In the genomic region with DNA sequence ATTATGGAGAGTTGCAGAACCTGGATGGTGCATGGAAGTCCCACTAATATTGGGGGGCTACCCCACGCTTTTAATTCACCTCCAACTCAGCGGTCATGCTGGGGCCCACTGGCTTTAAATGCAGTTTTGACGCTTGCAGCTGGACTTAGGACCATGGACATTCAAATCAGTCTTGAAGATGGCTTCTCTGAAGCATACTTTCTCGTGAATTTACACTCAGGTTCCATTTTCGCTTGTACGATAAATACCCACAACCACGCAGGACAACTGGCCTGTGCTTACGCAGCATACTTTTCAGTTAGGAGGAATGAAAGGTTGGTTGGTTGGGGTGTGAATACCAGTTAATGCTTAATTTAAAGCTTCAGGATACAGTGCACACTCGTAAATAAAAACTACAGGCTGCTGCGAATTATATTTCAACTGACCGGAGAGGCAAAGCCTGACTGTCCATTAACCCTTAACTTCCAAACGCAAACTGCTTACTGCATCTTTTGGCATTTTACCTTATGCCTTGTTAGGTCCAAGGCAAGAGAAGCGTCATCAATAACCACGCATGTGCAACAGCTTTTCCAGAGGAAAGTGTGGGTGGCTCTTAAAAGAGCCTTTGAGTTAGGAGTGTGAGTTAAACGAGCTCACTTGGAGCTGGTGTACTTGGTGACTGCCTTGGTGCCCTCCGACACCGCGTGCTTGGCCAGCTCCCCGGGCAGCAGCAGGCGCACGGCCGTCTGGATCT, we compare ENCODE assay signal across 8 mouse cellular contexts. TPM values are rescaled to one million over a fixed set of nuclear protein-coding genes. Genes with fewer than 3 reads are reported as not detected.
DNase-seq lines count a peak whose midpoint lies in the region; ATAC-seq lines count a peak whose summit lies in the region.

No protein-coding gene starts in this region.

- H3K9me3 ChIP-seq in forebrain, embryonic 11.5 days (ENCODE audit: control insufficient read depth, low read length): no peaks in the 10 kb centered on the region
- no peaks in the 10 kb centered on the region for H3K9me3 ChIP-seq in limb, embryonic 13.5 days
- H3K9me3 ChIP-seq in neural tube, embryonic 13.5 days: no peaks in the 10 kb centered on the region

- H3K27me3 ChIP-seq in forebrain, embryonic 11.5 days (ENCODE audit: control insufficient read depth, insufficient read depth, low read length): no peaks in the 10 kb centered on the region
- no peaks in the 10 kb centered on the region for H3K27me3 ChIP-seq in limb, embryonic 13.5 days
- no peaks in the 10 kb centered on the region for H3K27me3 ChIP-seq in neural tube, embryonic 13.5 days

- no peak for ATAC-seq in forebrain, embryonic 11.5 days (replicated peaks; ENCODE audit: low FRiP score)
- no peak for ATAC-seq in limb, embryonic 13.5 days (ENCODE audit: low FRiP score, low read depth)
- peak; percentile 8; the same call in 1 of the 2 replicates for ATAC-seq in neural tube, embryonic 13.5 days (ENCODE audit: low read depth)
- no peak for ATAC-seq in cerebellum, adult (ENCODE audit: insufficient number of reproducible peaks, low FRiP score, low TSS enrichment)

- H3K27ac ChIP-seq in forebrain, embryonic 11.5 days (ENCODE audit: low read depth, low read length): peak overlapping the region; percentile 98
- peak overlapping the region; percentile 90 for H3K27ac ChIP-seq in limb, embryonic 13.5 days
- H3K27ac ChIP-seq in neural tube, embryonic 13.5 days (replicated peaks): peak overlapping the region; percentile 90

- DNase-seq in right cerebral cortex, adult 18-20 months: peak; percentile 22
- no peak for DNase-seq in right cerebral cortex, postnatal 4 days
- DNase-seq in brain, adult 2 months (ENCODE audit: low read depth, low spot score): peak; percentile 74
- DNase-seq in forebrain, embryonic 11.5 days (ENCODE audit: low spot score): peak; percentile 66
- no peak for DNase-seq in kidney, adult 9 months

- no peaks in the 10 kb centered on the region for H3K36me3 ChIP-seq in forebrain, embryonic 11.5 days (ENCODE audit: control insufficient read depth, insufficient read depth, low read length)
- no peaks in the 10 kb centered on the region for H3K36me3 ChIP-seq in limb, embryonic 13.5 days
- H3K36me3 ChIP-seq in neural tube, embryonic 13.5 days: no peaks in the 10 kb centered on the region

- H3K9ac ChIP-seq in forebrain, embryonic 11.5 days (ENCODE audit: low read length): peak overlapping the region; percentile 78
- peak overlapping the region; percentile 72 for H3K9ac ChIP-seq in limb, embryonic 13.5 days
- peak overlapping the region; percentile 64 for H3K9ac ChIP-seq in neural tube, embryonic 13.5 days

- H3K4me1 ChIP-seq in forebrain, embryonic 11.5 days (replicated peaks; ENCODE audit: control insufficient read depth, insufficient read depth, low read length): no peaks in the 10 kb centered on the region; the same call in 1 of the 2 replicates
- H3K4me1 ChIP-seq in limb, embryonic 13.5 days: peaks cover 29% of the 10 kb centered on the region
- peaks cover 39% of the 10 kb centered on the region for H3K4me1 ChIP-seq in neural tube, embryonic 13.5 days (replicated peaks)

- H3K4me2 ChIP-seq in forebrain, embryonic 11.5 days (ENCODE audit: low read depth, low read length, severe bottlenecking): peak overlapping the region; percentile 63
- peak overlapping the region; percentile 85 for H3K4me2 ChIP-seq in limb, embryonic 13.5 days (replicated peaks)
- peak overlapping the region; percentile 67 for H3K4me2 ChIP-seq in neural tube, embryonic 13.5 days

- peak overlapping the region; percentile 44 for H3K4me3 ChIP-seq in forebrain, embryonic 11.5 days (ENCODE audit: low read depth, low read length)
- peak overlapping the region; percentile 51 for H3K4me3 ChIP-seq in limb, embryonic 13.5 days
- peak overlapping the region; percentile 42 for H3K4me3 ChIP-seq in neural tube, embryonic 13.5 days

- WGBS in forebrain, embryonic 11.5 days: 2% methylated on average over 21 of the region's 22 CpGs
- WGBS in limb, embryonic 13.5 days: under 1% methylated on average over 22 of the region's 22 CpGs
- WGBS in neural tube, embryonic 13.5 days: 2% methylated on average over 22 of the region's 22 CpGs

RNA-seq across cellular contexts. Expression of a gene that starts 0.6 kb away (rescaled TPM):
- 2.3 and 5.4 TPM in 2 replicates for polyA plus RNA-seq in forebrain, embryonic 11.5 days (2014; fragmentation: Nextera tagmentation; extraction: Ambion mirVana)
- 3.3 and 3.4 TPM in 2 replicates for polyA plus RNA-seq in limb, embryonic 13.5 days (2015; fragmentation: Nextera tagmentation; extraction: Ambion mirVana)
- polyA plus RNA-seq in neural tube, embryonic 13.5 days (2015; fragmentation: Nextera tagmentation; extraction: Ambion mirVana): 1.4 and 1.5 TPM in 2 replicates

RNA-seq across cellular contexts. Expression of a gene that starts 0.9 kb away (rescaled TPM):
- polyA plus RNA-seq in forebrain, embryonic 11.5 days (2014; fragmentation: Nextera tagmentation; extraction: Ambion mirVana): 23.9 and 25.3 TPM in 2 replicates
- 34.6 and 46.9 TPM in 2 replicates for polyA plus RNA-seq in limb, embryonic 13.5 days (2015; fragmentation: Nextera tagmentation; extraction: Ambion mirVana)
- 5.9 TPM in 1 of 2 replicates, not detected in the other for polyA plus RNA-seq in neural tube, embryonic 13.5 days (2015; fragmentation: Nextera tagmentation; extraction: Ambion mirVana)

RNA-seq across cellular contexts. Expression of a gene that starts 2.2 kb away (rescaled TPM):
- polyA plus RNA-seq in forebrain, embryonic 11.5 days (2014; fragmentation: Nextera tagmentation; extraction: Ambion mirVana): 16.8 and 17.4 TPM in 2 replicates
- polyA plus RNA-seq in limb, embryonic 13.5 days (2015; fragmentation: Nextera tagmentation; extraction: Ambion mirVana): 22.6 and 23.4 TPM in 2 replicates
- 2.7 and 3.3 TPM in 2 replicates for polyA plus RNA-seq in neural tube, embryonic 13.5 days (2015; fragmentation: Nextera tagmentation; extraction: Ambion mirVana)

RNA-seq across cellular contexts. Expression of a gene that starts 6.5 kb away (rescaled TPM):
- 5.0 and 5.7 TPM in 2 replicates for polyA plus RNA-seq in forebrain, embryonic 11.5 days (2014; fragmentation: Nextera tagmentation; extraction: Ambion mirVana)
- 6.1 and 7.8 TPM in 2 replicates for polyA plus RNA-seq in limb, embryonic 13.5 days (2015; fragmentation: Nextera tagmentation; extraction: Ambion mirVana)
- 1.2 and 1.4 TPM in 2 replicates for polyA plus RNA-seq in neural tube, embryonic 13.5 days (2015; fragmentation: Nextera tagmentation; extraction: Ambion mirVana)

RNA-seq across cellular contexts. Expression of a gene that starts 17.4 kb away (rescaled TPM):
- not detected in 2 replicates for polyA plus RNA-seq in forebrain, embryonic 11.5 days (2014; fragmentation: Nextera tagmentation; extraction: Ambion mirVana)
- not detected in 2 replicates for polyA plus RNA-seq in limb, embryonic 13.5 days (2015; fragmentation: Nextera tagmentation; extraction: Ambion mirVana)
- polyA plus RNA-seq in neural tube, embryonic 13.5 days (2015; fragmentation: Nextera tagmentation; extraction: Ambion mirVana): not detected in 2 replicates

Comparison
In these comparisons a context has a peak if more than half of its experiments do, and no peak if none do; other contexts are left out.
1. DNase-seq: peak in right cerebral cortex, adult 18-20 months (single experiment), brain, adult 2 months (single experiment) and forebrain, embryonic 11.5 days (single experiment); none in right cerebral cortex, postnatal 4 days (single experiment) and kidney, adult 9 months (single experiment).
2. Peak in every context shown above with its lines, with median percentiles within 50 percentile points of each other: H3K27ac ChIP-seq, H3K4me2 ChIP-seq, H3K4me3 ChIP-seq and H3K9ac ChIP-seq.